In the genomic region with DNA sequence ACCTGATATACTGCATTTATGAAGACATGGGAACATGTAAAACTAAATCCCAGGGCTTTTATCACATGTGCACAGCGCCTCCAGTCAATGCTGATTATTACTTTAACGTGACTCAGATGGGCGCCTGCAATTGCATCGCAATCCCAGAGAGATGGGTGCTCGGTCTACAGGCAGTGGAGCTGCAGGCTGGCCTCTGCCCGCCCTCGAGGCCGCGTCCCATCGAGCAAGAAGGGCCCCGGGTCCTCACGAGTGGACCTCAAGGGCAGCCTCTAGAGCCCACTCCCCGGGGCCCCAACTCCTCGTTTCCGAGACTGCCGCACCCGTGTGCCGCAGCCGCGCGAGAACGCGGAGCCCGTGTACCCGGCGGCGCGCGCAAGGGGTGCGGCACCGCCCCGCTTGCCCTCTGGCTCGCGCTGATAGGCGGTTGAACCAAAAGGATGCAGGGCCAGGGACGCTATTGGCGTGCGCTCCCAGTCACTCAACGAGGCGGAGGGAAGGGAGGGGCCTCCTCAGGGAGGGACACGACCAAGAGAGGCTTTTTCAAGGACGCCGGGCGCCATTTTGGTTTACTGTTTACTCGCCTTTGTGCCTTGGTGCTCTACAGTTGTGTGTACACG, we compare ENCODE assay signal across 8 mouse cellular contexts. TPM values are rescaled to one million over a fixed set of nuclear protein-coding genes. Genes with fewer than 3 reads are reported as not detected.
A peak's percentile ranks its signal among the peaks of the same experiment; 100 is the strongest.
DNase-seq lines count a peak whose midpoint lies in the region; ATAC-seq lines count a peak whose summit lies in the region.

No protein-coding gene starts in this region.

- peak; percentile 98 for DNase-seq in ES-CJ7 (ENCODE audit: low read depth, low spot score)
- peak; percentile 96 for DNase-seq in cerebellum, adult 11 months
- DNase-seq in forebrain, embryonic 14.5 days (ENCODE audit: low spot score), result peak; percentile 99
- peak; percentile 94 to 97 for DNase-seq in heart, postnatal 14 days
- peak; percentile 96 for DNase-seq in layer of hippocampus, adult 11-12 months (ENCODE audit: low spot score)
- DNase-seq in lung, adult 18-20 months, result peak; percentile 97 to 98
- DNase-seq in testis, postnatal 14 days (ENCODE audit: low spot score), result peak; percentile 98

- peak overlapping the region; percentile 73 for H3K9ac ChIP-seq in forebrain, embryonic 14.5 days (ENCODE audit: low read length)
- peak overlapping the region; percentile 77 for H3K9ac ChIP-seq in neural tube, embryonic 15.5 days (replicated peaks)

- peak overlapping the region; percentile 51 for H3K4me3 ChIP-seq in forebrain, embryonic 14.5 days (ENCODE audit: low read depth, low read length)
- H3K4me3 ChIP-seq in neural tube, embryonic 15.5 days (replicated peaks), result peak overlapping the region; percentile 66

- H3K4me1 ChIP-seq in forebrain, embryonic 14.5 days (ENCODE audit: control insufficient read depth, insufficient read depth, low read length), result 0 out of 2 replicates have a peak, but pooled peaks cover 9% of the 10 kb centered on the region
- H3K4me1 ChIP-seq in neural tube, embryonic 15.5 days, result peaks cover 26% of the 10 kb centered on the region

- H3K27ac ChIP-seq in forebrain, embryonic 14.5 days (ENCODE audit: low read depth, low read length), result peak overlapping the region; percentile 92
- H3K27ac ChIP-seq in neural tube, embryonic 15.5 days (replicated peaks), result peak overlapping the region; percentile 98

- peak overlapping the region; percentile 43 for H3K4me2 ChIP-seq in forebrain, embryonic 14.5 days (ENCODE audit: low read length)
- peak overlapping the region; percentile 63 for H3K4me2 ChIP-seq in neural tube, embryonic 15.5 days

- H3K36me3 ChIP-seq in forebrain, embryonic 14.5 days (ENCODE audit: control insufficient read depth, insufficient read depth, low read length), result no peaks in the 10 kb centered on the region
- no peaks in the 10 kb centered on the region for H3K36me3 ChIP-seq in neural tube, embryonic 15.5 days

- no peaks in the 10 kb centered on the region for H3K27me3 ChIP-seq in forebrain, embryonic 14.5 days (replicated peaks; ENCODE audit: control insufficient read depth, insufficient read depth, low read length)
- no peaks in the 10 kb centered on the region for H3K27me3 ChIP-seq in neural tube, embryonic 15.5 days (replicated peaks)

- H3K9me3 ChIP-seq in forebrain, embryonic 14.5 days (replicated peaks; ENCODE audit: control insufficient read depth, low read length), result no peaks in the 10 kb centered on the region
- no peaks in the 10 kb centered on the region for H3K9me3 ChIP-seq in neural tube, embryonic 15.5 days (replicated peaks)

- ATAC-seq in forebrain, embryonic 14.5 days, result peak; percentile 99
- ATAC-seq in neural tube, embryonic 15.5 days (ENCODE audit: low FRiP score), result peak; percentile 98

- WGBS in forebrain, embryonic 14.5 days, result under 1% methylated on average over 46 of the region's 46 CpGs
- under 1% methylated on average over 46 of the region's 46 CpGs for WGBS in neural tube, embryonic 15.5 days

- intact Hi-C loops in heart, postnatal 14 days (cut with DNase I), result no loop called here

RNA-seq across cellular contexts. Expression of gene 4931414P19Rik, which starts 2.6 kb away (rescaled TPM):
- polyA plus RNA-seq in forebrain, embryonic 14.5 days (2014; fragmentation: Nextera tagmentation; extraction: Ambion mirVana), result 6.3 and 8.7 TPM in 2 replicates
- 1 to 10 TPM; 5.0 to 6.0 TPM for total RNA-seq in heart, postnatal 14 days (2021)
- polyA plus RNA-seq in neural tube, embryonic 15.5 days (2015; fragmentation: Nextera tagmentation; extraction: Ambion mirVana), result 4.4 and 6.5 TPM in 2 replicates

RNA-seq across cellular contexts. Expression of gene Psmb5, which starts 14.7 kb away (rescaled TPM):
- 506 and 542 TPM in 2 replicates for polyA plus RNA-seq in forebrain, embryonic 14.5 days (2014; fragmentation: Nextera tagmentation; extraction: Ambion mirVana)
- total RNA-seq in heart, postnatal 14 days (2021), result 100 to 1,000 TPM; 186 to 196 TPM
- 446 and 448 TPM in 2 replicates for polyA plus RNA-seq in neural tube, embryonic 15.5 days (2015; fragmentation: Nextera tagmentation; extraction: Ambion mirVana)

RNA-seq across cellular contexts. Expression of gene Psmb11, which starts 18.1 kb away (rescaled TPM):
- not detected in 2 replicates for polyA plus RNA-seq in forebrain, embryonic 14.5 days (2014; fragmentation: Nextera tagmentation; extraction: Ambion mirVana)
- 1 to 10 TPM in 1 of 2 experiments, not detected in 1; 1.1 TPM for total RNA-seq in heart, postnatal 14 days (2021)
- polyA plus RNA-seq in neural tube, embryonic 15.5 days (2015; fragmentation: Nextera tagmentation; extraction: Ambion mirVana), result 0.04 and 27.8 TPM in 2 replicates

RNA-seq across cellular contexts. Expression of gene Ajuba, which starts 25.8 kb away (rescaled TPM):
- 3.4 and 4.0 TPM in 2 replicates for polyA plus RNA-seq in forebrain, embryonic 14.5 days (2014; fragmentation: Nextera tagmentation; extraction: Ambion mirVana)
- 10 to 100 TPM; 10.2 to 10.7 TPM for total RNA-seq in heart, postnatal 14 days (2021)
- 6.1 and 12.9 TPM in 2 replicates for polyA plus RNA-seq in neural tube, embryonic 15.5 days (2015; fragmentation: Nextera tagmentation; extraction: Ambion mirVana)

RNA-seq across cellular contexts. Expression of gene Gm17606, which starts 37.6 kb away (rescaled TPM):
- not detected in 2 replicates for polyA plus RNA-seq in forebrain, embryonic 14.5 days (2014; fragmentation: Nextera tagmentation; extraction: Ambion mirVana)
- not detected for total RNA-seq in heart, postnatal 14 days (2021)
- polyA plus RNA-seq in neural tube, embryonic 15.5 days (2015; fragmentation: Nextera tagmentation; extraction: Ambion mirVana), result not detected in 2 replicates

Comparison
In these comparisons a context has a peak if more than half of its experiments do, and no peak if none do; other contexts are left out.
1. Peak in every context shown above with its lines: DNase-seq, ATAC-seq, H3K4me3 ChIP-seq and H3K27ac ChIP-seq.